Comparison of ENCODE assay signal across 16 mouse cellular contexts in genomic region chr9:98957751-98958351, GRCm38 (mm10). TPM values are rescaled to one million over a fixed set of nuclear protein-coding genes. Genes with fewer than 3 reads are reported as not detected.
DNase-seq lines count a peak whose midpoint lies in the region; ATAC-seq and TF ChIP-seq lines count a peak whose summit lies in the region.
"Had no signal": no experiment of that assay in that cellular context is flagged by ENCODE, and none has a peak within 500 bp of the region (broad histone marks: within the 10 kb centered on the region; RNA-seq: fewer than 3 reads in every experiment).

No protein-coding gene starts in this region.

- H3K27me3 ChIP-seq in forebrain, embryonic 11.5 days (ENCODE audit: control insufficient read depth, insufficient read depth, low read length): peaks cover 94% of the 10 kb centered on the region
- peaks cover 76% of the 10 kb centered on the region for H3K27me3 ChIP-seq in forebrain, embryonic 16.5 days (replicated peaks; ENCODE audit: control insufficient read depth, insufficient read depth, low read length)
- H3K27me3 ChIP-seq in lung, embryonic 14.5 days (ENCODE audit: insufficient read depth, low read length): peaks cover 98% of the 10 kb centered on the region
- H3K27me3 ChIP-seq in hindbrain, embryonic 10.5 days (ENCODE audit: insufficient read depth, poor library complexity, severe bottlenecking): peaks cover 100% of the 10 kb centered on the region
- H3K27me3 ChIP-seq in neural tube, embryonic 13.5 days: peaks cover 100% of the 10 kb centered on the region

- under 1% methylated on average over 23 of the region's 23 CpGs for WGBS in forebrain, embryonic 11.5 days
- under 1% methylated on average over 23 of the region's 23 CpGs for WGBS in forebrain, embryonic 16.5 days
- under 1% methylated on average over 23 of the region's 23 CpGs for WGBS in lung, embryonic 14.5 days
- WGBS in lung, adult 2 months: 7% methylated on average over 23 of the region's 23 CpGs
- WGBS in hindbrain, embryonic 10.5 days: under 1% methylated on average over 23 of the region's 23 CpGs
- WGBS in neural tube, embryonic 13.5 days: 1% methylated on average over 23 of the region's 23 CpGs

- ATAC-seq in forebrain, embryonic 11.5 days (replicated peaks; ENCODE audit: low FRiP score): no peak
- no peak for ATAC-seq in forebrain, embryonic 16.5 days
- ATAC-seq in lung, embryonic 14.5 days (ENCODE audit: insufficient read depth): no peak
- ATAC-seq in neural tube, embryonic 13.5 days (ENCODE audit: low read depth): no peak
- ATAC-seq: Patski had no signal

- H3K4me3 ChIP-seq in forebrain, embryonic 11.5 days (ENCODE audit: low read depth, low read length): no peak overlapping the region
- H3K4me3 ChIP-seq in forebrain, embryonic 16.5 days (replicated peaks; ENCODE audit: low read length): no peak overlapping the region
- H3K4me3 ChIP-seq in lung, embryonic 14.5 days (ENCODE audit: low read depth, low read length): no peak overlapping the region
- no peak overlapping the region for H3K4me3 ChIP-seq in lung, adult 2 months (replicated peaks; ENCODE audit: extremely low read depth, low read depth, low read length)
- peak overlapping the region; percentile 57 for H3K4me3 ChIP-seq in hindbrain, embryonic 10.5 days
- H3K4me3 ChIP-seq in neural tube, embryonic 13.5 days: peak overlapping the region; percentile 36
- H3K4me3 ChIP-seq: stomach, embryonic 15.5 days had no signal

- no peak overlapping the region for H3K27ac ChIP-seq in forebrain, embryonic 11.5 days (ENCODE audit: low read depth, low read length)
- no peak overlapping the region for H3K27ac ChIP-seq in forebrain, embryonic 16.5 days (ENCODE audit: low read length)
- no peak overlapping the region for H3K27ac ChIP-seq in lung, embryonic 14.5 days (ENCODE audit: low read depth)
- H3K27ac ChIP-seq in hindbrain, embryonic 10.5 days: no peak overlapping the region
- no peak overlapping the region for H3K27ac ChIP-seq in neural tube, embryonic 13.5 days (replicated peaks)
- H3K27ac ChIP-seq: heart, embryonic 13.5 days; stomach, embryonic 15.5 days had no signal

- no peaks in the 10 kb centered on the region for H3K9me3 ChIP-seq in forebrain, embryonic 11.5 days (ENCODE audit: control insufficient read depth, low read length)
- H3K9me3 ChIP-seq in forebrain, embryonic 16.5 days (ENCODE audit: control insufficient read depth, low read length): no peaks in the 10 kb centered on the region
- H3K9me3 ChIP-seq in lung, embryonic 14.5 days (ENCODE audit: low read depth, low read length): no peaks in the 10 kb centered on the region
- no peaks in the 10 kb centered on the region for H3K9me3 ChIP-seq in hindbrain, embryonic 10.5 days
- H3K9me3 ChIP-seq in neural tube, embryonic 13.5 days: no peaks in the 10 kb centered on the region
- H3K9me3 ChIP-seq: heart, embryonic 13.5 days; stomach, embryonic 15.5 days had no signal

- peak; percentile 59 for DNase-seq in forebrain, embryonic 11.5 days (ENCODE audit: low spot score)
- DNase-seq in lung, embryonic 14.5 days: peak; percentile 42
- DNase-seq in lung, adult 2 months: no peak
- DNase-seq in hindbrain, embryonic 10.5 days (ENCODE audit: low spot score): peak; percentile 53
- no peak for DNase-seq in T-cell, adult 2 months (ENCODE audit: low spot score)
- DNase-seq in left cerebral cortex, adult 9 months (ENCODE audit: low spot score in 2 of 2): no peak
- DNase-seq: adrenal gland, postnatal 25 days; right cerebral cortex, adult 18-20 months had no signal

- H3K4me2 ChIP-seq in forebrain, embryonic 11.5 days (ENCODE audit: low read depth, low read length, severe bottlenecking): no peak overlapping the region
- H3K4me2 ChIP-seq in forebrain, embryonic 16.5 days (ENCODE audit: low read length): no peak overlapping the region
- H3K4me2 ChIP-seq in lung, embryonic 14.5 days: no peak overlapping the region
- peak overlapping the region; percentile 4; the same call in 1 of the 2 replicates for H3K4me2 ChIP-seq in neural tube, embryonic 13.5 days

- H3K36me3 ChIP-seq in forebrain, embryonic 11.5 days (ENCODE audit: control insufficient read depth, insufficient read depth, low read length): no peaks in the 10 kb centered on the region
- H3K36me3 ChIP-seq in forebrain, embryonic 16.5 days (ENCODE audit: control insufficient read depth, insufficient read depth): no peaks in the 10 kb centered on the region
- H3K36me3 ChIP-seq in lung, embryonic 14.5 days (ENCODE audit: insufficient read depth): no peaks in the 10 kb centered on the region
- H3K36me3 ChIP-seq in hindbrain, embryonic 10.5 days: no peaks in the 10 kb centered on the region
- H3K36me3 ChIP-seq in neural tube, embryonic 13.5 days: no peaks in the 10 kb centered on the region
- H3K36me3 ChIP-seq: heart, embryonic 13.5 days; stomach, embryonic 15.5 days had no signal

- no peak overlapping the region for H3K9ac ChIP-seq in forebrain, embryonic 11.5 days (ENCODE audit: low read length)
- H3K9ac ChIP-seq in forebrain, embryonic 16.5 days (replicated peaks; ENCODE audit: low read depth, low read length): no peak overlapping the region
- H3K9ac ChIP-seq in lung, embryonic 14.5 days: no peak overlapping the region
- H3K9ac ChIP-seq in neural tube, embryonic 13.5 days: no peak overlapping the region
- H3K9ac ChIP-seq: heart, embryonic 13.5 days; stomach, embryonic 15.5 days had no signal

- no peak for TF ChIP-seq POLR2A in lung, adult 2 months (IDR thresholded peaks at IDR 0.05; ENCODE audit: borderline replicate concordance, extremely low read depth, low read depth, low read length)

- no peak for TF ChIP-seq CTCF in lung, embryonic 14.5 days (IDR thresholded peaks at IDR 0.05; ENCODE audit: low read depth)
- no peak for TF ChIP-seq CTCF in lung, adult 2 months (IDR thresholded peaks at IDR 0.05; ENCODE audit: insufficient read depth, low read length)

- peaks cover 19% of the 10 kb centered on the region for H3K4me1 ChIP-seq in forebrain, embryonic 11.5 days (replicated peaks; ENCODE audit: control insufficient read depth, insufficient read depth, low read length)
- H3K4me1 ChIP-seq in forebrain, embryonic 16.5 days (replicated peaks; ENCODE audit: control insufficient read depth, insufficient read depth, low read length): peaks cover 28% of the 10 kb centered on the region
- peaks cover 6% of the 10 kb centered on the region; the same call in 1 of the 2 replicates for H3K4me1 ChIP-seq in lung, embryonic 14.5 days (ENCODE audit: insufficient read depth)
- H3K4me1 ChIP-seq in lung, adult 2 months (ENCODE audit: control insufficient read depth, insufficient read depth, low read length): peaks cover 11% of the 10 kb centered on the region
- peaks cover 53% of the 10 kb centered on the region for H3K4me1 ChIP-seq in hindbrain, embryonic 10.5 days (replicated peaks)
- H3K4me1 ChIP-seq in neural tube, embryonic 13.5 days (replicated peaks): peaks cover 29% of the 10 kb centered on the region

RNA-seq across cellular contexts. Expression of gene Foxl2, which starts 2.8 kb away (rescaled TPM):
- 1.7 and 3.1 TPM in 2 replicates for polyA plus RNA-seq in forebrain, embryonic 11.5 days (2014; fragmentation: Nextera tagmentation; extraction: Ambion mirVana)
- 0.43 and 0.45 TPM in 2 replicates for polyA plus RNA-seq in forebrain, embryonic 16.5 days (2015; fragmentation: Nextera tagmentation; extraction: Ambion mirVana)
- 0.07 TPM in 1 of 2 replicates, not detected in the other for polyA plus RNA-seq in lung, embryonic 14.5 days (2014; fragmentation: Nextera tagmentation; extraction: Ambion mirVana)
- polyA plus RNA-seq in lung, adult 2 months (2012; rRNA removed): not detected in 2 replicates
- 2.4 and 3.1 TPM in 2 replicates for polyA plus RNA-seq in hindbrain, embryonic 10.5 days (2016; fragmentation: Nextera tagmentation; extraction: Ambion mirVana)
- 0.63 and 0.68 TPM in 2 replicates for polyA plus RNA-seq in neural tube, embryonic 13.5 days (2015; fragmentation: Nextera tagmentation; extraction: Ambion mirVana)
- polyA plus RNA-seq: heart, embryonic 13.5 days; kidney, embryonic 16.5 days; lung, embryonic 16.5 days; stomach, embryonic 15.5 days had no signal

RNA-seq across cellular contexts. Expression of gene Faim, which starts 28.3 kb away (rescaled TPM):
- 74.7 and 78.4 TPM in 2 replicates for polyA plus RNA-seq in forebrain, embryonic 11.5 days (2014; fragmentation: Nextera tagmentation; extraction: Ambion mirVana)
- polyA plus RNA-seq in forebrain, embryonic 16.5 days (2015; fragmentation: Nextera tagmentation; extraction: Ambion mirVana): 94.1 and 102 TPM in 2 replicates
- 45.1 and 47.7 TPM in 2 replicates for polyA plus RNA-seq in lung, embryonic 14.5 days (2014; fragmentation: Nextera tagmentation; extraction: Ambion mirVana)
- 5.2 and 6.6 TPM in 2 replicates for polyA plus RNA-seq in lung, adult 2 months (2012; rRNA removed)
- 73.7 and 77.8 TPM in 2 replicates for polyA plus RNA-seq in hindbrain, embryonic 10.5 days (2016; fragmentation: Nextera tagmentation; extraction: Ambion mirVana)
- polyA plus RNA-seq in neural tube, embryonic 13.5 days (2015; fragmentation: Nextera tagmentation; extraction: Ambion mirVana): 106 and 127 TPM in 2 replicates

RNA-seq across cellular contexts. Expression of gene 7420426K07Rik, which starts 54.9 kb away (rescaled TPM):
- not detected in 2 replicates for polyA plus RNA-seq in forebrain, embryonic 11.5 days (2014; fragmentation: Nextera tagmentation; extraction: Ambion mirVana)
- polyA plus RNA-seq in forebrain, embryonic 16.5 days (2015; fragmentation: Nextera tagmentation; extraction: Ambion mirVana): not detected in 2 replicates
- polyA plus RNA-seq in lung, embryonic 14.5 days (2014; fragmentation: Nextera tagmentation; extraction: Ambion mirVana): not detected in 2 replicates
- polyA plus RNA-seq in lung, adult 2 months (2012; rRNA removed): not detected in 2 replicates
- not detected in 2 replicates for polyA plus RNA-seq in hindbrain, embryonic 10.5 days (2016; fragmentation: Nextera tagmentation; extraction: Ambion mirVana)
- not detected in 2 replicates for polyA plus RNA-seq in neural tube, embryonic 13.5 days (2015; fragmentation: Nextera tagmentation; extraction: Ambion mirVana)
- polyA plus RNA-seq: C2C12; heart, embryonic 13.5 days; kidney, embryonic 16.5 days; lung, embryonic 16.5 days; Patski; stomach, embryonic 15.5 days had no signal

Comparison
In these comparisons a context has a peak if more than half of its experiments do, and no peak if none do; other contexts are left out.
1. DNase-seq: peak in forebrain, embryonic 11.5 days (single experiment), lung, embryonic 14.5 days (single experiment) and hindbrain, embryonic 10.5 days (single experiment); none in lung, adult 2 months (single experiment), T-cell, adult 2 months (single experiment) and left cerebral cortex, adult 9 months (0 of 2).
2. H3K4me3 ChIP-seq: peak in hindbrain, embryonic 10.5 days (single experiment) and neural tube, embryonic 13.5 days (single experiment); none in forebrain, embryonic 11.5 days (single experiment), forebrain, embryonic 16.5 days (single experiment), lung, embryonic 14.5 days (single experiment) and lung, adult 2 months (single experiment).